Comparison of ENCODE assay signal across 30 mouse cellular contexts in the genomic region with DNA sequence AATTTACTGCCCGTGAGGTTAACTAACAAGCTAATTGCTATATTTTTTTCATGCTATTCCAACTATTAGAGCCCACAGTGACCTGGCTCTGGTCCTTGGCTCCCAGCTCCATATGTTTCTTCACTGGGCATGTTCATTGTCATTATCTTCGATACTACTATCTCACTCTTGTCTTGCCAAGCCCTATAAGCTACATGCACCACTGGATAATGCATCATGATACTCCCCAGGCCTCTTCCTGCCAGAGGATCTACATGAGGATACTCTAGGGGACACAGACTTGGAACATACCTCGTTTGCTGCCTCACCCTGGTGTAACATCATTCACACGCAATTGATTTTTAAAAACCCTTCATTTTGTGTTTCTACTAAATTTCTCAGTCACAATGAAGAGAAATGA.
DNase-seq lines count a peak whose midpoint lies in the region; ATAC-seq lines count a peak whose summit lies in the region.
"Had no signal": no experiment of that assay in that cellular context is flagged by ENCODE, and none has a peak within 500 bp of the region (broad histone marks: within the 10 kb centered on the region; RNA-seq: fewer than 3 reads in every experiment).

No protein-coding gene starts in this region.

- no peak overlapping the region for H3K4me3 ChIP-seq in heart, embryonic 11.5 days (ENCODE audit: low read depth, low read length)
- no peak overlapping the region for H3K4me3 ChIP-seq in hindbrain, embryonic 16.5 days (ENCODE audit: low read length)
- H3K4me3 ChIP-seq in hindbrain, embryonic 10.5 days, result no peak overlapping the region
- H3K4me3 ChIP-seq in neural tube, embryonic 14.5 days (ENCODE audit: low read depth, low read length), result no peak overlapping the region
- H3K4me3 ChIP-seq in neural tube, embryonic 15.5 days (replicated peaks), result no peak overlapping the region
- H3K4me3 ChIP-seq: embryonic facial prominence, embryonic 13.5 days; embryonic facial prominence, embryonic 15.5 days; erythroblast, embryonic 14.5 days; forebrain, embryonic 10.5 days; forebrain, embryonic 12.5 days had no signal

- H3K36me3 ChIP-seq in heart, embryonic 11.5 days (ENCODE audit: control insufficient read depth, insufficient read depth, low read length), result no peaks in the 10 kb centered on the region
- H3K36me3 ChIP-seq in hindbrain, embryonic 16.5 days (ENCODE audit: control insufficient read depth, insufficient read depth, low read length), result no peaks in the 10 kb centered on the region
- H3K36me3 ChIP-seq in hindbrain, embryonic 10.5 days, result no peaks in the 10 kb centered on the region
- H3K36me3 ChIP-seq in neural tube, embryonic 14.5 days (ENCODE audit: control insufficient read depth, insufficient read depth, low read length), result no peaks in the 10 kb centered on the region
- H3K36me3 ChIP-seq in neural tube, embryonic 15.5 days, result no peaks in the 10 kb centered on the region
- H3K36me3 ChIP-seq: embryonic facial prominence, embryonic 13.5 days; embryonic facial prominence, embryonic 15.5 days; forebrain, embryonic 10.5 days; forebrain, embryonic 12.5 days; G1E had no signal

- peak; percentile 68 for DNase-seq in heart, adult 11 months
- no peak for DNase-seq in hindbrain, embryonic 10.5 days (ENCODE audit: low spot score)
- peak; percentile 1 for DNase-seq in left cerebral cortex, postnatal 4 days
- DNase-seq in left cerebral cortex, postnatal 25 days (ENCODE audit: low spot score in 2 of 2), result no peak
- DNase-seq: adrenal gland, adult 8-10 months; adrenal gland, postnatal 14 days; adrenal gland, postnatal 36 days; B cell, adult 2 months; cerebellum, adult 11 months; cerebellum, adult 18-20 months; cerebellum, adult 8-10 months; cerebellum, adult 9-11 months; cerebellum, postnatal 14 days; cerebellum, postnatal 36 days; embryo, embryonic 11 days had no signal

- 75% methylated on average over 4 of the region's 4 CpGs for WGBS in heart, embryonic 11.5 days (ENCODE audit: insufficient replicate concordance)
- 74% methylated on average over 4 of the region's 4 CpGs for whole genome bisulfite sequencing in hindbrain, embryonic 16.5 days
- 82% methylated on average over 4 of the region's 4 CpGs for WGBS in hindbrain, embryonic 10.5 days
- WGBS in neural tube, embryonic 14.5 days, result 72% methylated on average over 4 of the region's 4 CpGs
- 75% methylated on average over 4 of the region's 4 CpGs for WGBS in neural tube, embryonic 15.5 days

- no peak overlapping the region for H3K9ac ChIP-seq in heart, embryonic 11.5 days (ENCODE audit: low read depth, low read length)
- H3K9ac ChIP-seq in hindbrain, embryonic 16.5 days (ENCODE audit: low read depth, low read length), result no peak overlapping the region
- no peak overlapping the region for H3K9ac ChIP-seq in neural tube, embryonic 14.5 days (replicated peaks; ENCODE audit: low read depth, low read length)
- H3K9ac ChIP-seq in neural tube, embryonic 15.5 days (replicated peaks), result no peak overlapping the region
- H3K9ac ChIP-seq: embryonic facial prominence, embryonic 13.5 days; embryonic facial prominence, embryonic 15.5 days; forebrain, embryonic 12.5 days had no signal

- ATAC-seq in heart, embryonic 11.5 days (replicated peaks; ENCODE audit: insufficient number of reproducible peaks, low FRiP score, low TSS enrichment), result no peak
- ATAC-seq in hindbrain, embryonic 16.5 days, result peak; percentile 60; the same call in 1 of the 2 replicates
- peak; percentile 41; the same call in 1 of the 2 replicates for ATAC-seq in neural tube, embryonic 14.5 days (ENCODE audit: low read depth)
- ATAC-seq in neural tube, embryonic 15.5 days (ENCODE audit: low FRiP score), result no peak
- ATAC-seq: activated CD4-positive, CD25-positive, alpha-beta regulatory T cell, adult 4 months; CD4-positive, CD25-positive, alpha-beta regulatory T cell, adult 4 months; forebrain, embryonic 14.5 days; Patski had no signal

- no peaks in the 10 kb centered on the region for H3K9me3 ChIP-seq in heart, embryonic 11.5 days (replicated peaks; ENCODE audit: control insufficient read depth, low read length)
- no peaks in the 10 kb centered on the region for H3K9me3 ChIP-seq in hindbrain, embryonic 16.5 days (ENCODE audit: control insufficient read depth, low read length)
- no peaks in the 10 kb centered on the region for H3K9me3 ChIP-seq in hindbrain, embryonic 10.5 days
- H3K9me3 ChIP-seq in neural tube, embryonic 14.5 days (ENCODE audit: control insufficient read depth, low read length), result no peaks in the 10 kb centered on the region
- H3K9me3 ChIP-seq in neural tube, embryonic 15.5 days (replicated peaks), result no peaks in the 10 kb centered on the region
- H3K9me3 ChIP-seq: embryonic facial prominence, embryonic 13.5 days; embryonic facial prominence, embryonic 15.5 days; forebrain, embryonic 10.5 days; forebrain, embryonic 12.5 days; G1E had no signal

- no peaks in the 10 kb centered on the region for H3K27me3 ChIP-seq in heart, embryonic 11.5 days (ENCODE audit: control insufficient read depth, insufficient read depth, low read length)
- no peaks in the 10 kb centered on the region for H3K27me3 ChIP-seq in hindbrain, embryonic 16.5 days (replicated peaks; ENCODE audit: control insufficient read depth, insufficient read depth, low read length)
- no peaks in the 10 kb centered on the region for H3K27me3 ChIP-seq in hindbrain, embryonic 10.5 days (ENCODE audit: insufficient read depth, poor library complexity, severe bottlenecking)
- no peaks in the 10 kb centered on the region for H3K27me3 ChIP-seq in neural tube, embryonic 14.5 days (ENCODE audit: control insufficient read depth, insufficient read depth, low read length)
- H3K27me3 ChIP-seq in neural tube, embryonic 15.5 days (replicated peaks), result no peaks in the 10 kb centered on the region
- H3K27me3 ChIP-seq: CH12.LX; embryonic facial prominence, embryonic 13.5 days; embryonic facial prominence, embryonic 15.5 days; forebrain, embryonic 12.5 days; Patski had no signal

- intact Hi-C loops in left cerebral cortex, postnatal 4 days (cut with DNase I), result no loop called here
- intact Hi-C loops in left cerebral cortex, postnatal 25 days (cut with DNase I), result no loop called here

- H3K27ac ChIP-seq in heart, embryonic 11.5 days (ENCODE audit: low read depth, low read length), result no peak overlapping the region
- no peak overlapping the region for H3K27ac ChIP-seq in hindbrain, embryonic 16.5 days (ENCODE audit: low read depth, low read length)
- no peak overlapping the region for H3K27ac ChIP-seq in hindbrain, embryonic 10.5 days
- no peak overlapping the region for H3K27ac ChIP-seq in neural tube, embryonic 14.5 days (ENCODE audit: low read depth, low read length)
- no peak overlapping the region for H3K27ac ChIP-seq in neural tube, embryonic 15.5 days (replicated peaks)
- H3K27ac ChIP-seq: embryonic facial prominence, embryonic 13.5 days; embryonic facial prominence, embryonic 15.5 days; forebrain, embryonic 10.5 days; forebrain, embryonic 12.5 days had no signal

- H3K4me2 ChIP-seq in heart, embryonic 11.5 days, result no peak overlapping the region
- no peak overlapping the region for H3K4me2 ChIP-seq in hindbrain, embryonic 16.5 days (ENCODE audit: low read length)
- H3K4me2 ChIP-seq in neural tube, embryonic 14.5 days (ENCODE audit: low read depth, low read length), result no peak overlapping the region
- no peak overlapping the region for H3K4me2 ChIP-seq in neural tube, embryonic 15.5 days
- H3K4me2 ChIP-seq: embryonic facial prominence, embryonic 13.5 days; embryonic facial prominence, embryonic 15.5 days; forebrain, embryonic 12.5 days had no signal

- no peaks in the 10 kb centered on the region for H3K4me1 ChIP-seq in heart, embryonic 11.5 days (ENCODE audit: control insufficient read depth, insufficient read depth, low read length)
- H3K4me1 ChIP-seq in hindbrain, embryonic 16.5 days (ENCODE audit: control insufficient read depth, insufficient read depth, low read depth, low read length), result no peaks in the 10 kb centered on the region
- H3K4me1 ChIP-seq in hindbrain, embryonic 10.5 days (replicated peaks), result no peaks in the 10 kb centered on the region
- no peaks in the 10 kb centered on the region for H3K4me1 ChIP-seq in neural tube, embryonic 14.5 days (ENCODE audit: control insufficient read depth, insufficient read depth, low read length)
- H3K4me1 ChIP-seq in neural tube, embryonic 15.5 days, result no peaks in the 10 kb centered on the region
- H3K4me1 ChIP-seq: embryonic facial prominence, embryonic 13.5 days; embryonic facial prominence, embryonic 15.5 days; forebrain, embryonic 10.5 days; forebrain, embryonic 12.5 days had no signal

Comparison
In these comparisons a context has a peak if more than half of its experiments do, and no peak if none do; other contexts are left out.
1. DNase-seq: peak in heart, adult 11 months (single experiment) and left cerebral cortex, postnatal 4 days (single experiment); none in hindbrain, embryonic 10.5 days (single experiment) and left cerebral cortex, postnatal 25 days (0 of 2).
2. ATAC-seq: peak in hindbrain, embryonic 16.5 days (single experiment) and neural tube, embryonic 14.5 days (single experiment); none in heart, embryonic 11.5 days (single experiment) and neural tube, embryonic 15.5 days (single experiment).